10 mouse cellular contexts compared by ENCODE assay signal in the genomic region with DNA sequence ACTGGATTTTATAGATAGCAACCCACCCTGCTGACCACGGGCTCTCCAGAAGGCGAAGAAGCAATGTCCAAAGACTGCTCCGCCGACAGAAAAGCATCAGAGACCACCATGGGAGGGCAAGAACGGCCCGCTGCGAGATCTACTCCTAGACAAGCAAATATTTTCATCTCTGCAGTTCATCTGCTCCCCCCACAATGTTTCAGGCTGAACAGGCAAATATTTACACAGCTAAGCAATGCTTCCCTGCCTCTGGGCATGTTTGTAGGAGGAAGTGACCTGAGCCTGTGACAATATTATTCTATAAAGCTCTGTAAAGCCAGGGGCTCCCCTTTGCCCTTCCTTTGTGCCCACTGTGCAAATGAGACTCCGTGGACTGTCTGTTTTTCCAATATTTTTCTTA. TPM values are rescaled to one million over a fixed set of nuclear protein-coding genes. Genes with fewer than 3 reads are reported as not detected.
DNase-seq lines count a peak whose midpoint lies in the region; ATAC-seq and TF ChIP-seq lines count a peak whose summit lies in the region.
"Had no signal": no experiment of that assay in that cellular context is flagged by ENCODE, and none has a peak within 500 bp of the region (broad histone marks: within the 10 kb centered on the region; RNA-seq: fewer than 3 reads in every experiment).

No protein-coding gene starts in this region.

- DNase-seq in kidney, postnatal 0 days (ENCODE audit: low spot score), result peak; percentile 39
- DNase-seq in kidney, adult 8-10 months, result no peak
- no peak for DNase-seq in hindbrain, embryonic 14.5 days (ENCODE audit: low spot score)
- peak; percentile 35 for DNase-seq in lung, postnatal 0 days (ENCODE audit: low spot score)
- DNase-seq in B cell, adult 2 months, result no peak
- DNase-seq in cerebellum, postnatal 4 days (ENCODE audit: low spot score in 2 of 2), result no peak
- DNase-seq: adrenal gland, postnatal 10 days; gastrocnemius, adult 2 months; kidney, postnatal 25 days had no signal

- no peak for ATAC-seq in kidney, postnatal 0 days (replicated peaks; ENCODE audit: low FRiP score, low read depth)
- ATAC-seq in embryonic facial prominence, embryonic 12.5 days (ENCODE audit: insufficient number of reproducible peaks, insufficient read depth, low FRiP score, low TSS enrichment), result no peak
- ATAC-seq in hindbrain, embryonic 14.5 days (ENCODE audit: low FRiP score), result no peak
- 0 out of 2 replicates have a peak, but pooled peaks have one; percentile 16 for ATAC-seq in lung, postnatal 0 days

- TF ChIP-seq EP300 in lung, postnatal 0 days (IDR thresholded peaks at IDR 0.05), result no peak

- no peaks in the 10 kb centered on the region for H3K9me3 ChIP-seq in kidney, postnatal 0 days (replicated peaks; ENCODE audit: low read length)
- no peaks in the 10 kb centered on the region for H3K9me3 ChIP-seq in embryonic facial prominence, embryonic 12.5 days
- no peaks in the 10 kb centered on the region for H3K9me3 ChIP-seq in hindbrain, embryonic 14.5 days (ENCODE audit: control insufficient read depth, low read length)
- no peaks in the 10 kb centered on the region for H3K9me3 ChIP-seq in lung, postnatal 0 days (ENCODE audit: low read length)

- H3K4me3 ChIP-seq in kidney, postnatal 0 days (replicated peaks; ENCODE audit: low read depth, low read length), result no peak overlapping the region
- H3K4me3 ChIP-seq in embryonic facial prominence, embryonic 12.5 days, result no peak overlapping the region
- no peak overlapping the region for H3K4me3 ChIP-seq in hindbrain, embryonic 14.5 days (replicated peaks; ENCODE audit: low read length)
- no peak overlapping the region for H3K4me3 ChIP-seq in lung, postnatal 0 days (ENCODE audit: low read depth, low read length)
- H3K4me3 ChIP-seq: gastrocnemius, adult 2 months had no signal

- WGBS in kidney, postnatal 0 days, result 19% methylated on average over 8 of the region's 8 CpGs
- WGBS in embryonic facial prominence, embryonic 12.5 days, result 52% methylated on average over 8 of the region's 8 CpGs
- 81% methylated on average over 8 of the region's 8 CpGs for WGBS in hindbrain, embryonic 14.5 days
- 25% methylated on average over 8 of the region's 8 CpGs for WGBS in lung, postnatal 0 days

- no peaks in the 10 kb centered on the region for H3K27me3 ChIP-seq in kidney, postnatal 0 days (ENCODE audit: insufficient read depth, low read length)
- no peaks in the 10 kb centered on the region for H3K27me3 ChIP-seq in embryonic facial prominence, embryonic 12.5 days
- H3K27me3 ChIP-seq in hindbrain, embryonic 14.5 days (ENCODE audit: control insufficient read depth, insufficient read depth, low read length), result no peaks in the 10 kb centered on the region
- no peaks in the 10 kb centered on the region for H3K27me3 ChIP-seq in lung, postnatal 0 days (replicated peaks; ENCODE audit: insufficient read depth, low read length)

- peaks cover 12% of the 10 kb centered on the region for H3K4me1 ChIP-seq in kidney, postnatal 0 days (replicated peaks; ENCODE audit: insufficient read depth, low read length)
- H3K4me1 ChIP-seq in embryonic facial prominence, embryonic 12.5 days, result peaks cover 29% of the 10 kb centered on the region
- peaks cover 9% of the 10 kb centered on the region for H3K4me1 ChIP-seq in hindbrain, embryonic 14.5 days (replicated peaks; ENCODE audit: control insufficient read depth, insufficient read depth, low read length)
- H3K4me1 ChIP-seq in lung, postnatal 0 days (ENCODE audit: insufficient read depth, low read depth, low read length), result no peaks in the 10 kb centered on the region; the same call in 1 of the 2 replicates

- H3K27ac ChIP-seq in kidney, postnatal 0 days, result peak overlapping the region; percentile 66; the same call in 1 of the 2 replicates
- H3K27ac ChIP-seq in embryonic facial prominence, embryonic 12.5 days, result peak overlapping the region; percentile 69
- peak overlapping the region; percentile 69; the same call in 1 of the 2 replicates for H3K27ac ChIP-seq in hindbrain, embryonic 14.5 days
- 0 out of 2 replicates have a peak overlapping the region, but pooled peaks have one; percentile 14 for H3K27ac ChIP-seq in lung, postnatal 0 days (ENCODE audit: low read length)

- no peak overlapping the region for H3K9ac ChIP-seq in kidney, postnatal 0 days (ENCODE audit: low read depth, low read length)
- H3K9ac ChIP-seq in embryonic facial prominence, embryonic 12.5 days, result no peak overlapping the region
- H3K9ac ChIP-seq in hindbrain, embryonic 14.5 days, result no peak overlapping the region
- no peak overlapping the region for H3K9ac ChIP-seq in lung, postnatal 0 days (replicated peaks; ENCODE audit: low read depth)

- no peaks in the 10 kb centered on the region for H3K36me3 ChIP-seq in kidney, postnatal 0 days (ENCODE audit: insufficient read depth, low read length)
- H3K36me3 ChIP-seq in embryonic facial prominence, embryonic 12.5 days, result no peaks in the 10 kb centered on the region
- no peaks in the 10 kb centered on the region for H3K36me3 ChIP-seq in hindbrain, embryonic 14.5 days (replicated peaks; ENCODE audit: control insufficient read depth, insufficient read depth)
- H3K36me3 ChIP-seq in lung, postnatal 0 days (ENCODE audit: insufficient read depth, low read length), result no peaks in the 10 kb centered on the region

- TF ChIP-seq CTCF in kidney, postnatal 0 days (IDR thresholded peaks at IDR 0.05; ENCODE audit: low read depth), result no peak
- TF ChIP-seq CTCF in lung, postnatal 0 days (IDR thresholded peaks at IDR 0.05), result no peak

- 0 out of 2 replicates have a peak overlapping the region, but pooled peaks have one; percentile 10 for H3K4me2 ChIP-seq in kidney, postnatal 0 days (ENCODE audit: low read length)
- H3K4me2 ChIP-seq in embryonic facial prominence, embryonic 12.5 days (replicated peaks), result no peak overlapping the region
- no peak overlapping the region for H3K4me2 ChIP-seq in hindbrain, embryonic 14.5 days (replicated peaks)
- no peak overlapping the region for H3K4me2 ChIP-seq in lung, postnatal 0 days (replicated peaks; ENCODE audit: low read depth, low read length)

RNA-seq across cellular contexts. Expression of a gene that starts 20.2 kb away (rescaled TPM):
- 3.2 and 3.4 TPM in 2 replicates for polyA plus RNA-seq in kidney, postnatal 0 days (2015; fragmentation: Nextera tagmentation; extraction: Ambion mirVana)
- 3.9 and 4.5 TPM in 2 replicates for polyA plus RNA-seq in embryonic facial prominence, embryonic 12.5 days (2016; fragmentation: Nextera tagmentation; extraction: Ambion mirVana)
- 7.1 and 7.2 TPM in 2 replicates for polyA plus RNA-seq in hindbrain, embryonic 14.5 days (2014; fragmentation: Nextera tagmentation; extraction: Ambion mirVana)
- polyA plus RNA-seq in lung, postnatal 0 days (2015; fragmentation: Nextera tagmentation; extraction: Ambion mirVana), result 2.9 and 3.0 TPM in 2 replicates

Comparison
In these comparisons a context has a peak if more than half of its experiments do, and no peak if none do; other contexts are left out.
1. DNase-seq: peak in kidney, postnatal 0 days (single experiment) and lung, postnatal 0 days (single experiment); none in kidney, adult 8-10 months (0 of 2), hindbrain, embryonic 14.5 days (single experiment), B cell, adult 2 months (0 of 2) and cerebellum, postnatal 4 days (0 of 2).
2. H3K27ac ChIP-seq: peak in every context shown above with its lines; median percentile 69 in embryonic facial prominence, embryonic 12.5 days; 69 in hindbrain, embryonic 14.5 days; 66 in kidney, postnatal 0 days; 14 in lung, postnatal 0 days.